Mouse (Mus musculus) forelimb bud, embryonic 11.5 days (tissue): ENCODE data around the gene Fads1.

ENCODE experiments used
- DNase-seq: peaks from one replicate; pipeline ENCODE4 v3.0.0-alpha.2; 2012; ENCODE audit warnings: low read depth, low spot score

Gene Fads1

DNA sequence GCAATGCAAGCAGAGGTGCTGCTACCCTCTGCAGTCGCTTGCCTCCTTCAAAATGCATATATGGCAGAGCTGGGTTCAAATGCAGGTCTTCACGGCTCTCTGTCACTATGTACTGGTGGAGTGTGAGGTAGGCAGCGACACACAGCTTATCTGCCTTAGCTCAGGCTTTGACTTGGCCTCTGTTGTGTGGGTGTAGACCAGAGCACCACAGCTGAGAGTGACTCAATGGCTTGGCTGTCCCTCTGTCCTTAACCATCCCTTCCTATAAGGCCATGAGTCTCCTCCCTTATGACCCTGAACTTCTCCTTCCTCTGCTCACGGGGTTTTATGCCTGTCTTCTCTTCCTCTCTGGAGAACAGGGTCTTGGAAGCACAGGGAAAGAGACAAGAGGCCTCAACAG lies 28.2 kb downstream of the Fads1 start:
- DNase-seq, result no peak

DNA sequence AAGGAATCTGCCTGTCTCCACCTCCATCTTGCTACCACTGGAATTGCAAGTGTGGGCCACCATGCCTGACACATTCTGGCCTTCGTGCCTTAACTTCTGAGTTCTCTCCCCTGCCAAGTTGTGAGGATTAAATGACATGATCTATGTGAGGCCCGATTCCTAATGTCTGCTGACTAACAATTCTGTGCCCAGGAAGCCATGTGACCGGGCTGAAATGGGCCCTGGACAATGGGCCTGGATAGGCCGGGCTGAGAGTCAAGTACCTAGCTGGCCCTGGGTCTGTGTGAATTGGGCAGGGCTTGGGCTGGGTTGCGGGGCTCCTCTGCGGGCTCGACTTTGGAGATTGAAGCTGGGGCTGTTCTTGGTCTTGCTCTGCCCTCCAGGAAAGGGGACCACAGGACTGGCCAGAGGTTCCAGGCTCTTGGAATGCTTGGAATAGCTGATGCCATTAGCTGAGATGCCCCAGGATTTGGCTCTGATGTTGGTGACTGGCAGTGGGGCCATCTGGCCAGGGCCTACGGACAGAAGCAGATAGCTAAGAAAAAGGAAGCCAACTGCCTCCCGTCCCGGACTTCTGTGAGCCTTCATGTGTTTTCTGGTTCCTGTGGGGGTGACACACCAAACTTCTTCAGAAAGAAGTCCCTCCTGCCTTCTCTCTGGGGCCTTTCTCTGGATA lies 31.2 kb downstream of the Fads1 start:
- DNase-seq, result no peak

DNA sequence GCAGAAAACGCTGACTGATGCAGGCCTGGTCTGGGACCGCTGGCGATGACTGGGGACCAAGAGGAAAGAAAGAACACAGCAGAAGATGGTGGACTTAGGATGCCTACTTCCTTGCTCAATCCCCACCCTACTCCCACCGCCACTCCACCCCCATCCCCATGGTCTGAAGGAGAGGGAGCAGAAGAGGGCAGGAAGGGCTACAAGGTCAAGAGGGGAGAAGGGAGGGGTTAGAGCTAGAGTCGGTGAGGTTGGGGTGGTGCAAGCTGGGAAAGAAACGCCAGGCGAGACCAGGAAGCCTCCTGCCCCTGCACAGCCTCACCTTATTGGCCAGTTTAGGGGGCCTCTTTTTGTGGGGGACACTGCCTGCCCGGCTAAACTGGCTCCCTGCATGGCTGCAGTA lies 33.4 kb downstream of the Fads1 start:
- DNase-seq, result no peak

DNA sequence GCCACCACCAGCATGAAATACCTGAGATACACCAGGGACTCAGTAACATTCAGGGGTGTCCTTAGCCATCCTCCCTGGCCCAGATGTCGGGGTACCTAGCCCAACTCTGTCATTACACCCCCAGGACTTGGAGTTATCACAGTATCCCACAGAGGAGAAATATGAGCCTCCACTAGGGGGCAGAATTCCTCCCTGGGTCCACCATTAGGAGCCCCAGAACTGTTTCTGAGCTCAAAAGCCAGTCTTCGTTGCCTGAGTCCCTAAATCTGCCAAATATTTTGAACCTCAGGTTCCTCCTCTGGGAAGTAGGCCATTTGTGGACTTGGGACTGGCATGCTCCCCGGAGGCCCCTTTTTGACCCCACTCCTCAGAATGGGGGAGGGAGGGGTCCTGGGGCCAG lies 36.4 kb downstream of the Fads1 start:
- DNase-seq, result peak; percentile 70

DNA sequence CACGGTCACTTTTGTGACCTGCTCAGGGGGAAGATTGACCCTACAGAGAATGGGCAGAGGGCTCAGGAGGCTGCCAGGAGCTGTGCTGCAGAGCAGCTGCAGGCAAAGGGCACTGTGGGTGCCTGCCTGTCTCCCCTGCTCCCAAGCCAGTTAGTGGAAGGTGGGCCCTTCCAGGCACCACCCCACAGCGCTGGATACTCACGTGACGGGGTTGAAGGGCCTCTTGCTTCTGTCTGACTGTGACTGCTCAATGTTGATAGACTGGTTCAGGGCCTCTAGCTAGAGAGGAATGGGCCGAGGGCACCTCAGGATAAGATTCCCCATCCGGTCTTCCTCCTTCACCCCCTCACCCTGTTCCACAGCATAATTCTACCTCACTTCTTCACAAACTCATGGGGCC lies 36.9 kb downstream of the Fads1 start:
- no peak for DNase-seq

DNA sequence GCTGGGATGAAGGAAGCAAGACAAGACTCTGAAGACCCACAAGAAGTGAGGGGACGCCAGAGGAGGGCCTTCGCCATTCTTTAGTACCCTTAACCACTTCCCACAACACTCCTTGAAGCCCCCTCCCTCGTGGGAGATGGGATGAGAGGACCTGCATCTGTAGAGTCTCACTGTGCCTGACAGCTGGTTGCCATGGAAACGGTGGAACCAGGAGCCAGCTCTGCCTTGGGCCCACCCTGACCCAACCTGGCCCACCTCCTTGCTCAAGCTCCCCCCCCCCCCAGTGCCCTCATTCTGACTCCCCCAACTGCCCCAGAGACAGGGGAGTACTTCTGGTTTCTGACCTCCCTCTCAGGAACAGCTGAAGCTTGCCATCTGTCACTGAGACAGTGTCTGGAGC lies 38.9 kb downstream of the Fads1 start:
- DNase-seq, result no peak

DNA sequence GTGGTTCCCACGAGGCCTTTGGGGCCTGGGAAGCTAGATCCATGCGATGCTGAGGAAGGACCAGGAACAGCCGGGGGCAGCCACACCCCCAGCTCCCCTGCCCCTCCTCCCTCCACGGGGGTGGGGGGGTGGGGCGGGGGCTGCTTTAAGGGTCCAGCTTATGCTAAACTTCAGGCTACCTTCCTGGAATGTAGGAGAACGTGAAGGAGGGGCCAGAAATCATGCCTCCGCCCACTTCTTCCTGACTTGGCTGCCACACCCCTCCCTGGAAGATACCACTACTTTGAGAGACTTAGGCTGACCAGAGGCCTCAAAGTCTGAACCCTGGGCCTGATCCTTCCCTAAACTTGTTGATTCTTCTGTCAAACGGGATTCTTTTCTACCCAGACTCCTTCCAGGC lies 40.0 kb downstream of the Fads1 start:
- DNase-seq, result no peak

DNA sequence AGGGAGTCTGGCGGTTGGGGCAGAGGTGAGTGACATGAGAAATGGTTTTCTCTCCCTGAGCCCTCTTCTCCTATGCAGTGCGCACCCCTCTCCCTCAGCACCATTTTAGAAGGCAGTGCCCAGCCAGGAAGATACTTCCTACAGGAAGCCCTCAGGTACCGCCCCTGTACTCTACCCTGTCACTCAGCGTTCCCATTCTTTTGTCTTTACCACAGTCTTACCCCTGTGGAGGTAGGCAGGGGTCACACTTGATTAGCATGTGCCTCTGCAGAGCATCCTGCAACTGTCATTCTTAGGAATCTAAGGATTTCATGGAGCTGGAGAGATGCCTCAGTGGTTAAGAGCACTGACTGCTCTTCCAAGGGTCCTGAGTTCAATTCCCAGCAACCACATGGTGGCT lies 40.9 kb downstream of the Fads1 start:
- no peak for DNase-seq

DNA sequence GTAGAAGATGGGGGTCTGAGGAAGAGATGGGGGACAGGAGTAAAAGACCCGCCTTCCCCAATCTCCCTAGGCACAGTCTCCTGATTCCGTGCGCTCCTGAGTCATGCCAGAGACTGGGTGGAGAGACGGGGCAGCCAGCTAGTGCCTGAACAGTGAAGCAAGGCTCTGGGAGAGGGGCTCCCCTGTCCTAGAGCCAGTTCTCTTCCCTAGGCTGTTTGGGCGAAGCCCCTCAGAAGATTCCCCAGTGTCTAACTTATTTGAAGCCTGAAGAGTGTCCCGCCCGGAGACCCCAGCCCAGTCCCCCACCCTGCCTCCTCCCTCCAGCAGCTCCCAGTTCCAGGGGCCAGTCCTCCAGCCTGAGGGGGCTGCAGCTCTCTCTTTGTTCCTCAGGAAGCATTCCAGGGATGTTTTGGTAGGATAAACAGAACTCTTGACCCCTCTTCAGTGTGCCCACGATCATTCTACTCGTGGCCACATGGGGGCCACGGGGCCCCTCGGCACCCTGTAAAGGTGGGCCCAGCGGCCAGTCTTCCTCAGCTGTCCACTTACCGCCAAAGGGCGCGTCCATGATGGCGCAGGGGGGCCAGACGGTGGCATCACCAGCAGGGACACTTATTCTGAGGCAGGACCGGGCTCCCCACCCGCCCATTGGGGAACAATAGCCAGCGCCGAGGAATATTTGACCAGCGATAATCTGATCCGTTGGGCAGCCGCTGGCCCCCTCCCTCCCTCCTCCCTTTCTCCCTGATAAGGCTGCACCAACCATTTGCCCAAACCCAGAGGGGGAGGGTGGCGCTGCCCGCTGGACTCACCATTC lies 42.2 kb downstream of the Fads1 start:
- DNase-seq, result no peak

DNA sequence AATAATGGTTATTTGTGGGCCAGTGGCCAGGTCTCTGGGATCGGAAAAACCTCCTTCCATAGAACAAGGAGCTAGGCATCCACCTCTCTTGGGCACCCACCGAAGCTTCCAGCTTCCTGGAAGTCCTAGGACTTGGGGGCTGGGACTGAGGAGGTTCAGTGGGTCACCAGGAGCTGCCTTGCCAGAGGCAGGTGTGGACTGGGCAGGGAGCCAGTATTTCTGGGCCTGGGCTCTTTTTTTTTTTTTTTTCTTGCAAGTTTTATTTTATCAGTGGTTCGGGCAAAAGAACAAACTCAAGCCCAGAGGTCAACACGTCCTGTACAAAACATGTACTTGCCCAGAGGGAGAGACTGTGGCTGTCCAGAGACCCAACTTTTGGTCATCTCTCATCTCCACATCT lies 43.1 kb downstream of the Fads1 start:
- no peak for DNase-seq

DNA sequence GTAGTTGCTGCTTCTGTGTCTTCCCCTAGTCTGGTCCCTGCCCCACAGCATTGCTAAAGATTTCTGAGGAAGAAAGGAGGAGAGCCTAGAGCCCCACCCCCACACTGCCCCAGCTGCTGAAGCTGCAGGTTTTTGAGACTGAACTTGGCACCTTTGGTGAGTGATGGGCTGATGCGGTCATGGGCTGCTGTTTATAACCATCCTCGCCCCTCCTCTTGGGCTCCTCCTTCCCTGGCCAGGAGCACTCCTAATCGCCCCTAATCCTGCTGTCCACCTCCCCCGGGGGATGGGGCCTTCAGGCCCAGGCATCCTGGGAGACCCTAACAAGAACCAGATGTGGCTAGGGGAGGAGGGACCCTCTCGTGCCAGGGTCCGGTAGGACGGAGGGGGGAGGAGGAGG lies 48.3 kb downstream of the Fads1 start:
- DNase-seq, result peak; percentile 46

DNA sequence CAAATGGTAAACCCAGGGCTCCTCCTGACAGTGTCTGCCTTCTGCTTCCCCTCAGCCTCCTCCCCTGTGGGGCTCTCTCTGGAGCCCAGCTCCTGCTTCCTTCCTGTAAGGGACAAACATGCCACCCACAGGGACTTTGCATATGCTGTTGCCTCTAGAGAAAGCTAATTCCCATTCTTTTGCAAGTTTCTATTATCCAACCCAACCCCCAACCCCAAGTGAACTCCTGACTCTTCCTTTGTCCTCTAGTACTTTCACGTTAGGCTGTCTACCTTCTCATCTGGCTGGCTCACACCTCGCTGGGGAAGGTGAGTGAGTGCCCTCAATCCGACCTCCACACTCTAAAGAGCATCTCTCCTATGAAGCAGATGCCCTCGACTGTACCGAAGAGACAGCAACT lies 49.2 kb downstream of the Fads1 start:
- no peak for DNase-seq

DNA sequence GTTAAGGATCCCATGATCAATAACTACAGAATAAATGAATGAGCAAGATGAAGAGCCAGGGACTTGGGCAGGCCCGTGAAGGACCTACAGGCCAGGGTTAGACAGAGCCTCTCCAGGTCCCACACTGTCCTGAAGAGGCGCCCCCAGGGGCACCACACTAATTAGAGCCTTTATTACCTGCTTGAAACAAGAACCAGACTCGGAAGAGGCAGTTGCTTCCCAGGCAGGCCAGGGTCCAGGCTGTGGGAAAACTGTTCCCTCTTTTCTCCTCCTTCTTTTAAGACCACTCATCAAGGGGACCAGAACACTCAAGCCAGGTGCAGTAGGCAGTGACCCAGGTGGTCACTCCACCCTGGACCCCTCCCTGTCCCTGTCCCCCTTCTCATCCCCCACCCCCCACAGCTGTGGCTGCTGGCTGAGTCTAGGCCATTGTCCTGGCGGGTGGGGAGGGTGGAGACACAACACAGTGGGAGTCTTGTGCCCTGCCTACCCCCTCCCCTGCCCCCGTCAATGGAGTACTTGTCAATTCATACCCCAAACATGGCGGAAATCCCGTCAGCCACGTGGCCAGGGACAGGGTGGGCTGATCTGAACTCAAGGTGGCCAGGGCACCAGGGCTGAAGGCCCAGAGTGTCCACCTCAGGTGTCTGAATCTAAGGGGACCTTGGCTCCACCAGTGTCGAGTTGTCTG lies 49.8 kb downstream of the Fads1 start:
- peak; percentile 61 for DNase-seq

DNA sequence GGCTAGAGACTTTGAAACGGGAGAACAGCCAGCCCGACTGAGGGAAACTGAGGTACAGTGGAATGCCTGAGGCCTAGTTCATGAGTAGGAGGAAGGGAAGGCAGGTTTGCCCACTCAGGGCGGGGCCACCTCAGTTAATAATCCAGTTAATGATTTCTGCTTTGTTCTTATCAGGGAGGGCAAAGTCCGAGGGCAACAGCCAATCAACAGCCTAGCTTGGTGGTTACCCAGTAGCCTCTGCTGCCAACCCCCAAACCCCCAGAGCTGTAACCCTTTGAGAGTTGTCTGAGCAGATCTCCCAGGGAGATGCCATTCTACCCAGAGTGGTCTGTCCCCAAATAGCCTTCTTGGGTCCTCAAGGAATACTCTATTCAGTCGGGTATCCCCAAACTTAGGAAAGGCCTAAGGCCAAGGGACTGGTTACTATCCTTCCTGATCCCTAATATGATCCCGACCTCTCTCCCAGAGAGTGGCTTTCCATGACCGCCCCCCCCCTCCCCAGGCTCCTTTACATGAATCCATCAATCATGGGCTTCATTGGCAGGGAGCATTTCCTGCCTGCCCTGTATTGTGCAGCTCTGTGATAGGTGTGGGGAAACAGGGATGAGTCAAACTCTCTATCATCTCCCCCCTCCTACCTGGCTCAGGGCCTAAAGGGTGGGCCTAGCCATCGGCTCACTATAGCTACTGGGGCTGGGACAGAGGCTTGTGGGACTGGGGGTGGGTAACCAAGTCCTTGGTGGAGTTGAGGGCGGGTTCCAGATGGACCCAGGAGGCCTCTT lies 53.3 kb downstream of the Fads1 start:
- DNase-seq, result no peak

DNA sequence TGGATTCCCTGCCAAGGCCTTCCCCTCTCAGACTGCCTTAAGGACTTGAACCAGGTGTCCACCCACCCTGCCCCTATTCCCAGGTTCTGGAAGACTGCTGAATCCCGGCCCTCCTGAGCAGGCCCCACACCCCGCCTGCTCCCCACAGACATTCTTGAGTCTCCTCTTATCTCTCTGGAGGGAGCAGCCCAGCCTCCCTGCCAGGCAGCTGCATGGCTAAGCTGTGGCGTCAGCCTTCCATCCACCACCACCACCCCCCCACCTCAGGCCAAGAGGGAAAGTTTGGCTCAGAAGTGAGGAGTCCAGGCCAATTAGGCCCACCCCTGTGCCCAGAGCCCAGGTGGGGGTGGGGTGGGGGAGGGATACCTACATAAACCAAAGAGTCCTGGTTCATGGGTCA lies 55.8 kb downstream of the Fads1 start:
- DNase-seq, result no peak

DNA sequence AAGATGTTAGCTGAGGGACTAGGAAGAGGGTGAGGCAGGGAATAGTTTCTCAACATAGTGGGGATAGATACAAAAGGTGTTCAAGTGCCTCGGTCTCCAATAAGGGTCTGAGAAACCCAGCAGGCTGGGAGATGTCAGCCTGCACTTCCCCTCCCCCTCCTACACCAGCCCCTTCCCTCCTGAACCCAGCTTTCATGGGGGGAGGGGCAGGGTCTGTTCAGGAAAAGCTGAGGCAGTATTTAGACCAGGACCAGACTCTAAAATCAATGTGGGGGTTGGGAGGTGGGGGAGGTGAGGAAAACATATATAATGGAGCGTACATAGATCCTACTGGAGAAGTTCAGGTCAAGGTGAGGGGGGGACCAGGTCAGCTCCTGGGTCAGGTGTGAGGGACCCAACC lies 56.7 kb downstream of the Fads1 start:
- no peak for DNase-seq

DNA sequence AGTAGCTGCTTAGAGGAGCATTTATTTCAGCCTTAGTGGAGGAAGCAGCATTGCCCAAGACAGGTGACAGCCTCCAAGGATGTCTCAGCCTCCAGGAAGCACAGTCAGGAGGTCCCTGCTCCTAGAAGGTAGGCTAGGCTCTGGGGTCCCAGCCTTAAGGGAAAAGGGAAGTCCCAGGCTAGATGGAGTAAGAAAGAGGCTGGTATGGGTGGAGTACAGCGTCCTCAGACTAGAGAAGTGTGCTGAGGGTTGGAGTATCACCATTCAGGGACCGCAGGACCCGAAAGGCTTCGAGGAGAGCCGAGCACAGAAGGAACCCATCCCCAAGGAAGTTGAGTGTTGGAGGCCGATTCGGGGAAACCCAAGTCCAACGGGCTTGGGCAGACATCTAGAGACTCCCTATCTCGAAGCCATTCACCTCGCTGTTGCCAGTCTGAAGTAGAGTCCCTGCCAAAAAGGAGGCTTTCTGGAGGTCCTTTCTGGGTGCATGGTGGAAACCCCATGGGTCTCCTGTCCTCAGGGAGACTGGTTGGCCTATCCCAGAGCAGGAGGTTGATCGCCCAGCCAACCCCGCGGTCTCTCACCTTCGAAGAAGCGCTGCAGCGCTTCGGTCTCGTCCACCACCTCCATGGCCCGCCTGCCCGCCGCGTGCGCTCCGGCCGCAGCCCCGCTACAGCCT lies 57.4 kb downstream of the Fads1 start:
- no peak for DNase-seq

DNA sequence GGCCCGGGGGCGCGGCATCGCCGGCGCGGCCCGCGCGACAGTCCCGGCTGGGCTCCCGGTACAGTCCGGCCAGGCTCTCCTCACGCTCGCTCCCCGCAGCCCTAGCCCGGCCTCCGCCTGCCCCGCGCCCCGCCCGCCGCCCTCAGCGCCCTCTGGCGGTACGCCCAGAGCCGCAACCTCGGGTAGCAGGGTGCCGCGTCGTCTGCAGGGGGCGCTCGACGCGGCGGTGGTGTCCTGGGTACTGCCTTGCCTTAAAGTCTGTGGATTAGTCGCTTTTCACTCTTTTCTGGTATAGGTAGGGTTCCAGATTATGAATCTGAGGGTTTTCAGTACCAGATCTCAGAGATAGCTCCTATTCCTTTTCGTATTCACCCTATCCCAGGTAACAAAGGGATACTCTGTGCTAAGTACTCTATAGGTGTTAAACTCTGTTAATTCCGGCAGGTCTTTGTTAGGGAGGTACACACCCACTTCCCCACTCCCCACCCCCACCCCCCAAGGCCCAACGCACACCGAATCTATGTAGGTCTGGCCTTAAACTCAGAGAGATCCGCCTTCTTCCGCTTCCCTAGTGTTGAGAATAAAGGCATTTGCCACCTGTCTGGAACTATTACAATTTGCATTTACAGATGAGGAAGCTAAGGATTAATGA lies 58.1 kb downstream of the Fads1 start, which contains the start of gene Myrf:
Gene Myrf, minus strand, starts transcription at position 95 of the 652 bp plus-strand sequence.
- peak; percentile 80 for DNase-seq

DNA sequence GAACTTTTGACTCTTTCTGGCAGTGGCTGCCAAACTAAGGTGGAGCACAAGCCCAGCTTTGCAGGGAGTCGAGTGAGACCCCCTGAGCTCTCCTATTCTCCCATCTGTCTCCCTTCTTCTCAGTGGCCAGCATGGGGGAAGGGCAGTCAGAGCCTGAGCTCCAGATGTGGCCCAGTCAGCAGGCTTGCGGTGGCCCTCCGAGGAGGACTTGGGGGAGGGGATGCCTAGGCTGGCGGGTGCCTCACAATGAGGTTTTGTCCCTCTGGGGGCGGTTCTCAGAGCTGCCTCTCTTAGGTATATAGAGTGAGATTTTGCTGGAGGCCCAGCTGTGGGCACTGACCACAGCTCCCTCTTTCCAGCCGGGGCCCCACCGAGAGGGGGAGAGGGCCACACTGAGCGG lies 60.2 kb downstream of the Fads1 start:
- DNase-seq, result no peak

DNA sequence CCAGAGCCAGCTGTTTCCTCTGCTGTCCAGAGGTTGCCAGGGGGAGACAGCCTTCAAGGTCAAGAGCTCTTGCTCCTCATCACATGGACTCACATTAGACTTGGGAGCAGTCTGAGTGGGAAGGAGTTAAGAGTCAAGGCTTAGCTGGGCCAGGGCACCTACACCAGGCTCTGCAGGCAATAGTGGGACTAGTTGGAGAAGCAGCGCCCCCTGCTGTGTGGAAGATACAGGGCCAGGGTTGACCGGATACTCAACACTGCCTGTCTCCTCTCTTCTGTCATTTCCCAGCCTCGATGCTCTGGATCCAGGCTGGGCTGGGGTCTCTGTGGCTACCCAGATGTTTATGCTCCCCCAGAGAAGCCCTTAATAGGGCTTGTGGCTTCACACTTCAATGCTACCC lies 61.5 kb downstream of the Fads1 start:
- DNase-seq, result no peak
